Mouse (Mus musculus) brown adipose tissue, adult 24 weeks (tissue): ENCODE measurements around the gene Dydc1. TPM values are rescaled to one million over a fixed set of nuclear protein-coding genes. Genes with fewer than 3 reads are reported as not detected.

Experiments
- H3K27ac ChIP-seq: fragments of 200-500 bp; replicated peaks from 2 replicates; pipeline ENCODE4 v1.5.1; 2012; ENCODE audit warnings: low read depth, mild to moderate bottlenecking, low read length
- H3K4me1 ChIP-seq: fragments of 200-500 bp; 2 replicates; pipeline ENCODE4 v1.6.1; 2012; ENCODE audit warnings: low read length, mixed read lengths; ENCODE audit not compliant: control insufficient read depth, insufficient read depth, insufficient read length
- H3K4me3 ChIP-seq: fragments of 200-500 bp; 2 replicates; pipeline ENCODE4 v1.5.1; 2012; ENCODE audit warnings: low read depth, mild to moderate bottlenecking, low read length, moderate library complexity; ENCODE audit not compliant: insufficient read depth
- polyA plus RNA-seq: library from polyadenylated mRNA; stranded (reverse); fragments of >200 nt; gene quantifications from 2 replicates; pipeline ENCODE4 v1.2.4, GENCODE M21; 2012; ENCODE audit not compliant: missing spikeins, insufficient read depth, insufficient read length

Dydc1 gene
- polyA plus RNA-seq, 1 experiment = not detected

- H3K4me3 ChIP-seq = no peak overlapping the region
- no peaks in the 10 kb centered on the region; the same call in 1 of the 2 replicates for H3K4me1 ChIP-seq
- H3K27ac ChIP-seq = no peak overlapping the region
Observed at GRCm38 (mm10) chr14:41070343-41070742, 2.4 kb upstream of the Dydc1 start.

GRCm38 (mm10) chr14:41072944-41073275 lies 199 bp downstream of the Dydc1 start:
- no peak overlapping the region for H3K27ac ChIP-seq
- no peak overlapping the region; the same call in 1 of the 2 replicates for H3K4me3 ChIP-seq
- H3K4me1 ChIP-seq = no peaks in the 10 kb centered on the region; the same call in 1 of the 2 replicates

- Histone ChIP-seq H3K4me1 (no peaks in the 10 kb centered on the region), H3K27ac (no peak overlapping the region), H3K4me3 (no peak overlapping the region)
Observed at GRCm38 (mm10) chr14:41082408-41082807, 9.7 kb downstream of the Dydc1 start.

GRCm38 (mm10) chr14:41087509-41087908 lies 14.8 kb downstream of the Dydc1 start:
- Histone ChIP-seq H3K4me3 (no peak overlapping the region), H3K27ac (no peak overlapping the region), H3K4me1 (no peaks in the 10 kb centered on the region)

GRCm38 (mm10) chr14:41090777-41091176 lies 18.1 kb downstream of the Dydc1 start:
- no peak overlapping the region for H3K27ac ChIP-seq
- no peak overlapping the region for H3K4me3 ChIP-seq
- no peaks in the 10 kb centered on the region for H3K4me1 ChIP-seq

DNA sequence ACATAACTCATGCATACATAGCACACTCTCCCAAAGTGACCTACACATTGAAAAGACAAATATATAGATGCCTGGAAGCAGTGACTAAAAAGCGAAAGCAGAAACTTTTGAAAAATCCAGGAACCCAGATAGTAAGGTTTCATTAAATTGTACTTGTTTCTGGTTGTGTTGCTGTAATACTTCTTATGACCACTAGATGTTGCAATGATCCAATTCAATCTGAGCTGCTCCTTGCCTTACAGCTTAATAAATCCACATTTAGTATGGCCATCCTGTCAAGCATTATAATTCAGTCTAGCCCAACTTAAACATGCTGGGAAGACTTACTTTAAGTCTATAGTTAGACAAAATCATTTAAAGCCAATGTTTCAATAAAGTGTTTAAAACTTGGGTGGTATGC lies 21.4 kb downstream of the Dydc1 start:
- no peaks in the 10 kb centered on the region for H3K4me1 ChIP-seq
- H3K4me3 ChIP-seq = no peak overlapping the region
- no peak overlapping the region for H3K27ac ChIP-seq

GRCm38 (mm10) chr14:41096296-41096860 lies 23.7 kb downstream of the Dydc1 start:
- no peak overlapping the region for H3K4me3 ChIP-seq
- no peaks in the 10 kb centered on the region for H3K4me1 ChIP-seq
- no peak overlapping the region for H3K27ac ChIP-seq

- Histone ChIP-seq H3K4me1 (no peaks in the 10 kb centered on the region), H3K4me3 (no peak overlapping the region), H3K27ac (no peak overlapping the region)
Observed at GRCm38 (mm10) chr14:41098726-41099125, 26.0 kb downstream of the Dydc1 start.

DNA sequence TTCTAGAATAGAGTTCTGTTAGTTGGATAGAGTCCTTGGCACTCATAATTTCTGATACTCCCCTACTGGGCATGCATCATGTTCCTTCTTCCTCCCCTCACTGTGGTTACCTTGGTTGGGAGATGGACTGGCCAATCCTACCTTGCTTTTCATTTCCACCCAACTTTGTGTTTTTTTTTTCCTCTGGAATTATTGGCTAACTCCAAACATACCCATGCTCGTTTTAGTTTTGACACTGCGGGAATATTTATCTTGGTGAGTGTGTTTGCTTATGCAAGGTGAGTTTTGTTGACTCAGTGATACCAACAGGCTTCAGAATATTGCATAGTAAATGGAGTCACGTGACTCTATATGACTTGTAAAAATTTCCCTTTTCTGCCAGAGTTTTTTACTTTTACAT lies 28.0 kb downstream of the Dydc1 start:
- Histone ChIP-seq H3K27ac (no peak overlapping the region), H3K4me1 (no peaks in the 10 kb centered on the region), H3K4me3 (no peak overlapping the region)

DNA sequence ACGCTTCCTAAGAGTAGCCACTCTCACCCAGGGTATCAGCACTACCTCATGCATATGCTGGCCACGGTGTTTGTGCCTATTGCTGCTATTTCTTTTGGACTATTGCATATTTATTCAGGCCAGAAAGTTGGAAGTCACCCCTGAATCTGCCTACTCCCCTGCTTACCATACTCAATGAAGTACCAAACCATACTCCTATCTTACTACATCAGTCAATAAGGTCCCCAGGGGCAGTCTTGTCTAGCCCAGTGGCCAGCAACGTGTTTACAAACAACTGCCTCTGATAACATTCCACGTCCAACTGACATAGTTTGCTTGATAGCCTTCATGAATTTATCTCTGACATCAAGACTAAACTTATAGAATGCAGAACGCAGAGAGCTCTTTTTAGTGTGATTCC lies 28.5 kb downstream of the Dydc1 start:
- H3K27ac ChIP-seq = no peak overlapping the region
- H3K4me1 ChIP-seq = no peaks in the 10 kb centered on the region
- no peak overlapping the region for H3K4me3 ChIP-seq

DNA sequence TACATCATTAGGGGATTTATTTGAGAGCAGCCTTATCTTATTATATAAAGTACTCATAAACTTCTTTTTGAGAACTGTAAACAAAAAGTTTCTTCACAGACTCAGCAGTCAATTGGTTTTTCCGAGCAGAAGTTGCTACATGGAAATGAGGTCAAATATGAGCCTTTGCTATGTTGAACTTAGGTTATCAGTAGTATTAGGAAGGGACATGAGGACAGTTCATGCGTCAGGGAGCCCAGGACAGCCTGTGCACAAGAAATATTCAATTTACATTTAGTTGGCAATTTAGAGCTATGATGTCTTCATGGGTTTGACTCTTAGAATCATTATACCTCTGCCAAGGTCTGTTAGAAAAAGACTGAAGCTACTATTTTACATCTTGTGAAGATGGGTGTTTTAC lies 29.6 kb downstream of the Dydc1 start:
- H3K4me1 ChIP-seq = no peaks in the 10 kb centered on the region
- H3K4me3 ChIP-seq = no peak overlapping the region
- H3K27ac ChIP-seq = no peak overlapping the region

DNA sequence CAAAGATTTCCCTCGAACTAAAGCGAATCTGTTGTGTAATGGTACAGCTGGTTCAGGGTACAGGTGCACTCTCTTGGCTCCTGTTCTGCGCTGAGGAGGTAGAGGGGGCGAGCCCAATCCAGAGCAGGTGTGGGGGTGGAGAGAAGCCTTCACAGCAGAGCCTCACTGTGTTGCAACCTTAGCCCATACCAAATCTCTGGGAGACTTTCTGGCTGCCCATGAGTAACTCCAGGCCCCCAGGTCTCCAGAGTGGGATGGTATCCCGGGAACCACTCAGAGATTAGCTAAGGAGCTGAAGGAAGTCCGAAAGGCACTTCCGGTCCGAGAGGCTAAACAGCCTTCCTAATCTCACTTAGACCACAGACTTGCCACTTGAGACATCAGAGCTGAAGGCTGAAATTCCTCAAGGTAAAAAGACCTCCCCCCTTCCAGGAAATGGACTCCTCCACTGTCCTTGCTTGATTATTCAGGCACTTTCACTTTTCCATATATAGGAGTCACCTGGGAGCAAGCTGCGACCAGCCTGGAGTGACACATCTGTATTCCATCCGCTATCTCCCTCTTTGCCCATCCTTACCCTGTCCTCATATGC lies 32.2 kb downstream of the Dydc1 start, which contains the start of gene Mat1a:
Gene Mat1a, plus strand, starts transcription at position 183 of the 592 bp plus-strand sequence.
- Histone ChIP-seq H3K27ac (no peak within 1 kb of the TSS), H3K4me1 (no peaks in the 10 kb centered on the region), H3K4me3 (no peak within 1 kb of the TSS)

DNA sequence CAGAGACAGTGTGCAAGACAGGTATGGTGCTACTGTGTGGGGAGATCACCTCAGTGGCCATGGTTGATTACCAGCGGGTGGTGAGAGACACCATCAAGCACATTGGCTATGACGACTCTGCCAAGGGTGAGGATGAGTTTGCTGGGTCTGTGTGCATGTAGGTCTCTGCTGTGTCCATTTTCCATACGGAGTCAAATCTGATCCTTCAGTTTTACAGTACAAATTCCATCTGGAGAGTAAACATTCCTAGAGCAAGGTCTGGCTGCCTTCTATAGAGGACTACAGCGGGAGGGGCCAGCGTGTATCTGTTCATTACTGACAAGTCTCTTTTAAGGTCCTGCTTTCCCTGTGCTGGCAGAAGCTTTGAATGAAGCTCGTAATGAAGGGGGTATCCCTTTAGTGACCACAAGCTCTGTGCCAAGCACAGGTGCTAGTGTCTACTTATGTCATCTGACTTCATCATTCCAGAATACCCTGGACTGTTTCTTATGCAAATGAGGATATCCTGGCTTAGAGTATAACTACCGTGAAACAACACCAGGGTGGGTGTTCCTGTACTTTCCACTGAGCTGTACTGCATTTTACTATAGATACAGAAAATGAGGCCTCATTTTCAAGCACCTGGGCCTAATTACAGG lies 38.4 kb downstream of the Dydc1 start:
- no peak overlapping the region for H3K27ac ChIP-seq
- H3K4me1 ChIP-seq = no peaks in the 10 kb centered on the region
- H3K4me3 ChIP-seq = no peak overlapping the region

- Histone ChIP-seq H3K4me1 (no peaks in the 10 kb centered on the region), H3K27ac (no peak overlapping the region), H3K4me3 (no peak overlapping the region)
Observed at GRCm38 (mm10) chr14:41112944-41113343, 40.2 kb downstream of the Dydc1 start.

DNA sequence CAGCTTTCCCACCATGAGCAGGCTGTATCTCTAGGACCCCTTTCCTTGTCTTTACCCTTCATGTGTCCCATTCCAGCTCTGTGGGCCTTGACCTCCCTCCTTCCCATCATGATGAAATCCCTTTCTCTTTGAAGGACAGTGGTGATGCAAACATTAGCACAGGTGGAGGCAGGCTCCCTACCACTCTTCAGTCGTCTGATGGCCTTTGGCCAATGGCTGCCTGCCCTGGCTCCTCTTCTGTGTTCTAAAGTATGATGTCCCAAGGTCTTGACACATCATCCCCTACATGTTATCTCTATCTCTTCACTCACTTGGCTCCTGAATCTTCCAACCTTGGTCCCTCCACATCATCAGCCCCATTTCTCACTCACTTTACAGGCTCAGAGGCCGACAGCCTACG lies 43.6 kb downstream of the Dydc1 start:
- no peaks in the 10 kb centered on the region for H3K4me1 ChIP-seq
- H3K27ac ChIP-seq = no peak overlapping the region
- H3K4me3 ChIP-seq = no peak overlapping the region

DNA sequence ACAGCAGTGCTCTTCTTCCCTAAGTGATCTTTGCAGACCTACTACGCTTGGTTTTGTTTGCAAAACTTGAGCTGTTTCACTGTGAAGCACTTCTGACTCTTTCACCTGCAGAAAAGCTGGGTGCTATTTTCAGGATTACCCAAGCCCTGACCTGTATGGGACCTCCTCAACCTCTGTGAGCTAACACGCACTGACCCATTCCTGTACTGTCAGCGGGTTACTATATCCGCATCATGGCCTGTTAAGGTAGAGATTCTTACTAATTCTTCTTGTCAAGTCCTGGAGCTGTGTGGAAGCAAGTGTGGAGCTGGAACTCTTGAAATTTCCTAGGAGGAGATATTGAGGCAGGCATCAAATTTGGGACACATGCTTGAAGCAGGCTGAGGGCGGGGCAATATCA lies 52.0 kb downstream of the Dydc1 start:
- no peak overlapping the region for H3K27ac ChIP-seq

More for the DNA sequence above, 52.0 kb downstream of the Dydc1 start:
- Histone ChIP-seq H3K4me3 (no peak overlapping the region), H3K4me1 (no peaks in the 10 kb centered on the region)
